Mouse (Mus musculus) adrenal gland, postnatal 36 days (tissue): Measurements from ENCODE around the gene Tox2. TPM values are rescaled to one million over a fixed set of nuclear protein-coding genes. Genes with fewer than 3 reads are reported as not detected.

Experiments
- DNase-seq, 2 experiments: peaks; one replicate each; pipeline ENCODE4 v3.0.0; 2021; ENCODE audit warnings: mixed read lengths in 1 of 2
- total RNA-seq, 2 experiments: library from RNA; stranded (reverse); gene quantifications; 2 replicates each; pipeline ENCODE4 v1.2.3; 2021

Tox2 gene
- total RNA-seq, 2 experiments from 2014 or later, result 1.6 to 12.0 TPM

DNA sequence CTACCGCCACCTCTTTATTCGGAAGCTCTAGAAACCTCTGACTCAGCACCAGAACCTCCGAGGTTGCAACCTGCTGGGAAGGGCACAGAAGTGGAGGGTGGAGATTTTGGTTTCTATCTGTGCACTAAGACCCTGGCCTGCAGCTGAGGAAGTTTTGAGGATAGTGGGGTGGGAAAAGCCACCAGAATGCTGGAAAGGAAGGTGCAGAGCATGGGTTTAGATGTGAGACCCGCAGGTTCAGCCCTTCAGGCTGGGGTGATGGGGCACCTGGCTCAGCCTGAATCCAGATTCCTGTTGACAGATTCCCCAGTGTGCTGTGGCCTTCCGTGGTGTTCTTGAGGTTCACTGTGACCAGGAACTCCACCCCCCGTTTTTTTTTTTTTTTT, 2.3 kb downstream of the Tox2 start:
- no peak for DNase-seq

DNA sequence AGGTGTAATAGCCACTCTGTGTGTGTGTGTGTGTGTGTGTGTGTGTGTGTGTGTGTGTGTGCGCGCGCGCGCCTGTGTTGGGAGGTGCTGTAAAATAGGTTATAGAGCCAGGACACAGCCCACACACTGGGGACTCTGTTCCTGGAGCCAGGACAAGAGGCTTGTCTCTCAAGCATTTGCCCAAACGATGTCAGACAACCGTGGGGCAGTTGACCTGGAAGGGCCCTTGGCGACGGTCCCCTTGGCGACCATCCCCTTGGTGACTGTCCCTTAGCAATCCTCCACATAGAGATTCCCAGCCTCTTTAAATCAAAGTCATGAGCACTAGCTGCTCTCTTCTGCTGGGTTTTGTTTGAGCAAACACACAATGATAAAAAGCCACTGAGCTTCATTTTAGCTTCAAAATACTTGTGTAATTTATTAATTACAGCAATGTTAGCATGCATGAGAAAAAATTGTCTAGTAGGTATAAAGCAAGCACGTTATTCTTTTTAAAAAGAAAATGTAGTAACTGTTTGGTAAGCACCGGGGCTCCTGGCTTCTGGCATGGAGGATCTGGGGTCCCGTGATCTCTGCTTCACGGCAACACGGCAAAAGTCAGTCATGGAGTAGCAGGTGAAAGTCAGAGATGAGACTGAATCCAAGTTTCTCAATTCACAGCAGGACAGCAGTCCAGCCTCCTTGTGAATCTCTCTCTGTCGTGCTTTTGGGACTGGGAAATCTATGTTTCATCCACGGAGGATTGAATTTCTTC, 3.0 kb downstream of the Tox2 start:
- DNase-seq, result no peak

DNA sequence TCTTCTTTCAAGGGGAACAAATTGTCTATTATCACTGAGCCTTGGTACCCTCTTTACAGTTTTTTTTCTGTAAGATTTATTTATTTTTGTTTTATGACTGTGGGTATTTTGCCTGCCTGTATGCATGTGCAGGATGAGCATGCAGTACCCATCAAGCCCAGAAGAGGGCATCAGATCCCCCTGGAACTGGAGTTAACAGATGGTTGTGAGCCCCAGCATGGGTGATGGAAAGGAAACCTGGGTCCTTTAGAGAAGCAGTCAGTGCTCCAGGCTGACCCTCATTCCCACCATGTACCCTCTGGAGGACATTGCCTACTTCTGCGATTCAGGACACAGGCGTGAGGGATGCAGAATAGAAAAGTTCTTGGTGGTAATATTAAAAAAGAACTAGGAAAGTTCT, 4.4 kb downstream of the Tox2 start:
- no peak for DNase-seq

DNA sequence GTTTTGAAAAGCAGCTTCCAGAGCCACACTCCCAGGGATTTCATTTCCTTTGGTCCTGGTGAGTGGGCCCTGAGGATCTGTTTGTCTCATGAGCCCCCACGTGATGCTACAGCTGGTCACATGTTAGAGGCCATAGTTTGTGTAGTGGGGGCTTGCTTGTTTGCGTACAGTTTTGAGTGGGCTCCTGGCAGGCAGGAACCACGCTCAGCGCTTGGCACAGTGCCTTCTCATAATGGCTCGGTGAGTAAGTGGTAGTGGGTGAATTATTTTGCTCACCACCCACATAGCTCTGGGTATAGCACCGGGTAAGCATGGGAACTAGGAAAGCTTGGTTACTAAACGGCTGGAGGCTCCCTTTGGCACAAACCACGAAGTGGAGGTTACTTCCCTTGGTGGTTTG, 6.2 kb downstream of the Tox2 start:
- DNase-seq, result no peak

DNA sequence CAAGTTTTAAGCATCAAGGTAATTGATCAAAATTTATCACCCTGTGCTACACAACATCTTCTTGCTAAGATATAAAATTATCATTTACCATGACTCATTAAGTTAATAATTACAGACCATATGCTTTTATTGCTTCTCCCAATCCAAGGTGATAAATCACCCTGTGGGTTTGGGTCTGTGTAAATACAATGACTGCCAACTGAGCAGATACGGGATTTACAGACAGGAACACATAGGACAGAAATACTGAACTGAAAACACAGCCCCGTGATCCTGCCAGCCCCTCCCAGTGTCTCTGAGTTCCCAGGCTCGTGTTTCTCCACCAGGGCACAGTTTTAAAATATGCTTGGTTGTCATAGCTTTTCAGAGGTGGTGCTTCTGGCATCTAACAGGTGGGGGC, 10.2 kb downstream of the Tox2 start:
- DNase-seq, result no peak

DNA sequence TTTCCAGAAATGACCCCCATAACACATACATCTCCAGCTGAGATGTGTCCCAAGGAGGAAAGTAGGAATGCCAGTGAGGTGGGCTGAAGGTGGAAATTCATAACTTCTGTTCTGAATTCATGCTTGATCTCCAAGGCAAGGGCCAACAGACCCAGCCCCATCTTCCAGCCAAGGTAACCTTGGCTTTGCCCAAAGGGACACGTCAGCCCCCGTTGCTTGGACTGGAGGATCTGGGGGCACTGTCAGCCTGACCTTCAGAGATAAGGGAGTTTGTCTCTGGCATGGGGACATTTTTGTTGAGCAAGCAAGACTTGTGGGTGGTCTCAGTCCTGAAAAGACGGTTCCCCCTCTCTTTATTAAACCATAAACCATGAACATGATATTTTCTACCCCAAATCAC, 15.2 kb downstream of the Tox2 start:
- DNase-seq, result peak in 1 of 2 experiments; percentile 51

DNA sequence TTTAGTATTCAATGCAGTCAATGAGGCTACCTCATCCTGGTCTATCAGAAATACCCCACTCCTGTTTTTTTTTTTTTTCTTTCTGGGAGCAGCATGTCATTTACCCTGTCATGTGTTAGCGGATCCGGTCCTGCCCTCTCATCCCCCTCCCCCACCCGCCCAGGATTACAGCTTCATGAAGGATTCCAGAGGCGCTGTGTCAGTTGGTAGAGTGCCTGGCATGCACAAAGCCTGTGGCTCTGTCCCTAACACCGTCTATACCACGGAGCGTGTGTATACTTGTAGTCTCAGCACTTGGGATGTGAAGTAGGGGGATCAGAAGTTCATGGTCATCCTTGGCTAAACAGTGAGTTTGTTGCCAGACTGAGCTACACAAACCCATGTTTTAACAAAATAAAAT, 15.6 kb downstream of the Tox2 start:
- DNase-seq, result peak in 1 of 2 experiments; percentile 23

DNA sequence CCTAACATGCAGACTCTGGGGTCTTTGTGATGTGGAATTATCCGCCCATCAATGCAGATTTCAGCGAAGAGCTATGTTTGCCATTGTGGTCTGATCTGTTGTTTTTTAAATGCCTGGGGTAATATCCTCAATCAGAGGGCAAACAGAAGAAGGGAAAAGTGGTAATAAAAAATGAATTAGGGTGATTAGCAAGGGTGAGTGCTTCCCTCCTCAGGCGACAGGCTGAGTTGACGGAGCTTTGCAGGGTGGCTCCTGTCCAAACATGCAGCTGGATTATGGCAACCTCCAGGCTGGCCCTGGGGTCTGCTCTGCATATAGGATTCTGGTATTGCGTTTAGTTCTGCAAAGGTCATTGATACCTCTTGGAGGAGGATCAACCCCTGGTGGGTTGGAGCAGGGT, 16.5 kb downstream of the Tox2 start:
- DNase-seq, result no peak

DNA sequence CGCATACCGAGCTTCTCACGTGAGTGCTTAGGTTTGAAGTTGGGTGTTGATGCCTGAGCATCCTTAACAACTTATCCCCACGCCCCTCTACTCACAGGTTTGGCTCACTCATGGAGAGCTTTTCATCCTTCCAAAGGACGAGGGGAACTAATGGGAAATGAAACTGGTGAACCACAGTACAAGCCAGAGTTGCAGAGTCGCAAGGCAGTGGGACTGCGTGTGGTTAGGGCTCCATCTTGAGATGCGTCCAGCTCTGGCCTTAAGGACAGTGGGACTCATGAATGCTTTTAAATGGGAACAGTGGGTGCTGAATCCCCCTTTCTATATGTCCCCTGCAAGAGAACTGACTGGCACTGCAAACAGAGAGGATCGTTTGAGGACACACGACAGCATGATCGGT, 17.8 kb downstream of the Tox2 start:
- no peak for DNase-seq

DNA sequence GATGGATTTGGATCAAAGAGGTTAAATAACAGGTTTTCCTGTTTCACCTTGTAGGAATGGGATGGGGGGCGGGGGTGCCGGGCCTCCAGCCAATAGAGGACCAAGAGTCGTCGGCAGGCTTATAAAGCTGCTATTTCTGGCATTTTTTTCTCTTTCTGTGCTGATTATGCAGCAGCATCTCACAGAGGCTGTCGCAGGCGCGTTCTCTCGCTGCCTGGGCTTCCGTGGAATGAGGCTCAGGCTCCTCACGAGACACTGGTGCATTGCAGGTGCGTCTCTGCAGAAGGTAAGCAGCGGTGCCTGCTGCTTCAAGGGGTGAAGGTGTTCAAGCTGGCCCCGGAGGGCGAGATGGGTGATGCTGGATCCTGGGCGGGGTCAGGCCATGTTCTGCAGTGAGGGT, 22.4 kb downstream of the Tox2 start:
- DNase-seq, result no peak

DNA sequence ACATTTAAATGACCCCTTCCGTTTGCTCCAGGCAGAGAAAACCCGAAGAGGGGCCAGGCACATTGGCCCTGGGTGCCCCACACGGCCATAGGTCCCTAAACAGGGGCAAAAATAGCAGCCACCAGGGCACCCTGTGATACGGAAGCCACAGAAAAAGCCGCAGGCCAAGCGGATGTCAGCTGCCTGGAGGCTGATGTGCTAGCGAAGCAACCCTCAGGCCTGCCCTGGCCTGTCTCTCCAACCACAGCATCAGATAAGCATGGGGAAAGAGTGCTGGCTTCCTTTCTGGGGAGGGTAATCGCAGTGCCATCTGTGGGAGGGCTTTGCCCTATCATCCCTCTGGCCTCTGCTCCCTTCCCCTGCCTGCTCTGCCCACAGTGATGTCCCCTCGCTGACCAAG, 26.1 kb downstream of the Tox2 start:
- no peak for DNase-seq

DNA sequence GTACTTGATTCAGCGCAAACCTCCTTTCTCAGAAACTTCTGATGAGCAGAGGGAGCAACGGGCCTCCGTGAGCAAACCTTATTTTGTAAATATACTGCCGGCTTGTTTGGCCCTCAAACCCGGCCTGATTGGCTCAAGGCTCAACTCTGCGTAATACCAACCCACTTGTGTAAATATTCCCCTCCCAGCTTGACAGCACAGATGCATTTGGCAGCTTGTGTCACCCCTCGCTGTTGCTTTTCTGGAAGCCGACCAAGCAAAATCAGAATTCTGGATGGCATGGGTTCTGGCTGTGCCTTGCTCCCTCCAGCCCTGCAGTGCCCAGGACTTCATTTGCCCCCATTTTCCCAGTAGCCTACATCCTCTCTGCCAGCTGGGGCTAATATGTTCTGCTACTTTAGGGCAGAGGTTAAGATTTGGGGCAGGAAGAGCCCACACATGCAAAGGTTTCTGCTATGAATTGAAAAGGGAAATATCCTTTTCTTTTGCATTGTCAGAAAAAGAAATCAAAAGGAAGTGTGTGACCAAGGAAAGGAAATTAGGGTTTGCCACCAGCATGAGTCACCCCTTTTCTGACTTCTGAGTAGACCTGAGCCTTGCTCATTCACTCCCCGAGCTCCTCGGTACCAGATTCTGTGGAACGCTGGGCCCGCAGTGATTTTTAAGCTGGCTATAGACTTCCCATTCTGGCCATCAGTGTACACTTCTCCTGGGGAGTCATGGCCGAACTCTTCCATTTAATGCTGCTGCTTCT, 29.0 kb downstream of the Tox2 start:
- no peak for DNase-seq

DNA sequence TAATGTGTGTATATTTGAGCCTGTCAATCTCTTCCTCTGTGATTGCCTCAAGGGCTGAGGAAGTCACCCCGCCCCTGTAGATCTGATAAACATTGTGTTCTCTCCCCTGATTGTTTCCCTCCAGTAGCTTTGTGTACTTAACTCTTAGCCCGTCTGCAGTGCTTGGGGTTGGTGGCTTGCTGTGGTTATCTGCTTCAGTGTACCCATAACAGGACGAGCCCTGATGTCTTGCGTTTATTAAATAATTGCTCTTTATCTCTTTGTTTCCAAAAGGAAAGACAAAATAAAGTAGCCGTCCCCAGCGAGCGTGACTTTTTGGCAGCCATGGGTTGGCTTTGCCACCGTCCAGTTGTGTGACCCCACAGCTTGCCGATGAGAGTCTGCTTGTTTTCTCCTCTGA, 30.7 kb downstream of the Tox2 start:
- no peak for DNase-seq

DNA sequence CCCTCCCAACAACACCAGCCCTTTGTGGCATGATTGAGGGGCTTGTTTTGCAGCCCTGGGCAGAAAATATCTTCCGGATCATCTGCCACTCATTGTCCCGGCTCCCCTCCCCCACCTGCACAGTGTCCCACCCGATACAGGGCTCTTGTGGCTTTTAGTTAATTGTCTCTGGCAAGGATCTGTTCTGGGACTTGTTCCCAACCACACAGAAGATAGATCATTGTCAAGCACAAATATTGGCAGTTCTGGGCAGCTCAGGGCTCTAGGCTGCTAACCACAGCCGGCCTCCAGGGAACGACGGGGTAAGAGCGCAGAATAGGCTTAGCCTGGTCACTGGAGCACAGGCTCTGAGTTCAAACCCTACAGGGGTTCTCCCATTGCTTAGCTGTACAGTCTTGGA, 33.1 kb downstream of the Tox2 start:
- DNase-seq, result peak; percentile 12 to 25

DNA sequence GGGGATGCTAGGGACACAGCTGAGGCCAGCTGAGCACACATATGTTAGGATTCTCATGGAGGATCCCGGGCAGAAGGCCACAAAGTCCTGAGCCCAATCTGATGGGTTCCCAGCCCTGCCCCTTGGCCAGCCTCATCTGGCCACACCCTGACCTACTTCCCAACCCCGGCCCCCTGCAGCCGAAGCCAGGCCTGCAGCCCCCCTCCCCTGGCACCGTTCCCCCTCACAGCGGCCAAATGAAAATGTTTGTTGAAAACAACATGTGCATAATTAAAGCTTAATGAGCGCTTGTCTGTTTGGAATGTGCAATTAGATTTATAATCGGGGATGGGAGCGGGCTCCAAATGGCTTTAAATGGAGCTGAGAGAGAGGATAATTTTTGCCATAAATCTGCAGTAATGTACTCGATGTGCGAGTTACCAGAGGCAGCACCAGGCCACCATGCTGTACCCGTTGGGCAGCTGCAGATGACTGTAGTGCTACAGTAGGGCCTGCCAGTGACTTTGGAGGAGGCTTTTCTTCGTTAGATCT, 35.1 kb downstream of the Tox2 start:
- no peak for DNase-seq

DNA sequence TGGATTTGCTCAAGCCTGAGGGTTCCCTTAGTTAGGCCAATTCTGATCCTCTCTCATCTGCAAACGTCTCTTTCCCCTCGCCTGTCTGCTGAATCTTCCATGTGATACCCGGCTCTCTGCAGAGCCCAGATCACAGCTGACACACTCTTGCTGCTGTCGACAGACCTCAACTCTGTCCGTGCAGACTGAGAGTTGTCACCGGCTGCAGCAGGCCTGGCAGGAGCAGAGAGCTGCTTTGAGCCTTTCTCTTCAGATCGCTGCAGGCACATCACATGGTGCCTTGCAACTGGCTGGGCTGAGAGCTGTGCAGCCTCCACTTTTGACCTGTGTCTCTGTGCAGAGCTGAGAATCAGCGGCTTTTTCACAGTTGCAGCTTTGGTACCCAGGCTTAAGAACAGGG, 37.0 kb downstream of the Tox2 start:
- no peak for DNase-seq

DNA sequence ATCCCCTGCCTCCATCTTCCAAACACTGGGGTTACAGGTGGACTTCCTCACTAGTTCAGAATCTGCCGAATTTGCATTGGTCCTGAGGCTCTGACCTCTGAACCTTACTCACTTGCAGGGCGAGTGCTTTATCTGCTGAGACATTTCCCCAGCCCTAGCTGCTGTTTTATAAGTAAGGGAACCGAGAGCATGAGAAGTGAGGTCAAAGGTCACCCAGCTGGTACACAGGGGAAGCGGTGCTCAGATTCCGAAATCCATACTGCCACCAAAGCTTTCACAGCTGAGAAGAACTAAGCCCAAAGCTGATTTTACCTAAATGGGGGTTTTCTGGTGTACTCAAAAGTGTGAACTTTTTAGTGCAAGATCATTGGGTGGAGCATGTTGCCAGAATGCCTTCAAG, 38.9 kb downstream of the Tox2 start:
- DNase-seq, result no peak

DNA sequence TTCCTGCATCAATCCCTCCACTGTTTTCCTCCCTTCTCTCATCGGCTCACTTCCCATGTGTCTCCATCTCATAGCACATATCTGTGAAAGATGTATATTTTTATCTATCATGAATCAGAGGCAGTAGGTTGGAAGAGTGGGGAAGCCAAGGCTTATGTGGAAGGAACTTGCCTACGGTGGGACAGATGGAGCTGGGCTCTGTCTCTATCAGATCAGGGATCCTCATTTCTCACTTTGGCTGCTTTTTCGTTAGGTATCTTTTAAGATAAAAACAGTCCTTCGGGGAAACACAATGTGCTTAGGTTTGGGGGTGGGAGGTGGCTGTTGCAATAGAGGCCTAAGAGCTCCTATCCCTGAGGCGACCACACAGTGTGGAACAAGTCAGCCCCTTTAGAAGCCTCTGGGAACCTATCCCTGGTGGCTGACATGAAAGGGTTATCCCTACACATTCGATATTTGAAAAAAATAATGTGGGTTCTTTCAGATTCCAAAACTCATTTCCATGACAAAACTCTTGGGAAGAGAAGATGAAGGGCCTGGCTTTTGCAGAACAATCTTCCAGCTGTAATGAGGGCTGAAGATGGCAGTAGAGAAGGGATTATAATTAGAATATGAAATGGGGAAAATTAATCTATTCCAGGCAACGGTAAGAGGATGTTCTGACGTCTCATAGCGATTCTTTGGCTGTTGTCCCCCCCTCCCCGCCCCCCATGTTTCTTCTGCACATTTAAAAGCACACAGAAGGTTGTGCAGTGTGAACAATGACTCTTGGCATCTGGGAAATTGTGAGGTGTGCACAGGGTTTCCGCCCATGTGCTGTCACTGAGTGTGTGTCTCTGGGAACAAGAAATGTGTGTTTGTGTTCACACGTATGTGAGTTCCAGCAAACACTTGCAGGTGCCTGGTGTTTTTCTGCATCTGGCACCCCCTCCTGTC, 41.3 kb downstream of the Tox2 start:
- no peak for DNase-seq

DNA sequence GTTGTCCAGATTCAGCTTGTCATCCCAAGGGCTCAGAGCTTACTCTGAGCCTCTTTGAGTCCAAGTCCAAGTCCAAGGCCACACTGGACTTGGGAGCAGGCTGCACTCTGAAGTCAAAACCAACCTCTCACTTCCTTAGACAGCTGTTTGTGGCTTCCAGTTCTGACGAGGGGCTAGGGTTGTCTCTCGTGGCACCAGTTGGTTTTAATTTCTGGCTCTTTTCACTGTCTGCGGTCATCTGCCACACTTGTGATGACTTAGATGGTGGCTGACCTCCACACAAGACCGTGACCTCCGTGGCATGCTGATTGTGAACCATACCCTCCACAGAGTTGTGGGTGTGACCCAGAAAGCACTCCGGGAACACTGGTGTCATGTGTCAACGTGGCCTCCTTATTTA, 46.0 kb downstream of the Tox2 start:
- DNase-seq, result no peak

DNA sequence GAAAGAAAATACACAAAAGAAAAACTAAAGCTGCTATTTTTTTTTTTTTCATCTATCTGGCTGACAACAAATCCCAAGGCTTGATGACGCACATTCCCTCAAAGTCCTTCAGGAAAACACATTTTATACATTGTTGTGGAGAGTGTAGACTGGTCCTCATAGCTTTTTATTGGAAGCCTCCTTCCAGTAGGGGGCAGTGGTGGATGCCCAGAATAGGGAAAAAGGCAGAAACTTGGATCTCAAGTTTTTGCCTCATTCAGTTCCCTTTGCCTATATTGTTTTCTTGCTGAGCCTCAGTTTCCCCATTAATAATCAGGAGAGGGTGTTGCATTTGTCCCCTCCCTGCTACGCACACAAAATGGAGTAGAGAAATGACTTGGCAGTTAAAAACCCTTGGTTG, 49.7 kb downstream of the Tox2 start:
- no peak for DNase-seq

DNA sequence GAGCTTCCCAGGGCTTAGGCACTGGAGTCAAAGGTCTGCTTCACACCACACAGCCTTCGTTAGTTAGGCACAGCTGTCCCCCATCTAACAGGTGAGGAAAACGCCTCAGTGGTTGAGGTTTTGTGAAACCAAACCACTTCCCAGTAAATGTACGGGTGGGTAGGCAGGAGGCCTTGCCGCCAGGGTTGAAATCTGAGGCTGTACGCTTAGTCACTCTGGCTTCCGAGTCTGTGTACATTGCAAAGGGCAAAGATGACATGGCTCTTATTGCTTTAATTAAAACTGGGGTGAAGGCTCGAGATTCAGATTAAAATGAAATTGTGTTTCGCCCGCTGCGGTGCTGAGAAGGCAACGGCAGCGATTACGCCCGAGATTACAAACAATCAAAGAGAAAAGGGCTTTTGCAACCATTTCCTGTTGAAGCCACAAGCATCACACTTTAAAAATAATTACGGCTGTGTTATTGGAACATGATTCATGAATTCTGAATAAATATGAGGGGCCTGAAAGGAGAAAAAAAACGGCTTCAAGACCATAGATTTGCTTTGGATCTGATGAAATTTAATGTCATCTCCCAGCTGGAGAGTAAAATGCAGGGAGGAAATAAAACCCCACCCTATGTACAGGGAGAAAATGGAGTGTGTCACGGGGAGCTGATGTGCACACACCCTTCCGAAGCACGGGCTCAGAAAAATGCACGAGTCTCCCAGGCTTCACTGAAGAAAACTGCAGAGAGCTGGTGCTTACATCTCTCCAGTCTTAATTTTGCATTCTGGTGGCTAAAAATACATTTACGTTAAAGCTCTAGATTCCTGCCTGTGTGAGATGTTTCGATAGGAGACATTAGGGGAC, 50.5 kb downstream of the Tox2 start:
- no peak for DNase-seq

DNA sequence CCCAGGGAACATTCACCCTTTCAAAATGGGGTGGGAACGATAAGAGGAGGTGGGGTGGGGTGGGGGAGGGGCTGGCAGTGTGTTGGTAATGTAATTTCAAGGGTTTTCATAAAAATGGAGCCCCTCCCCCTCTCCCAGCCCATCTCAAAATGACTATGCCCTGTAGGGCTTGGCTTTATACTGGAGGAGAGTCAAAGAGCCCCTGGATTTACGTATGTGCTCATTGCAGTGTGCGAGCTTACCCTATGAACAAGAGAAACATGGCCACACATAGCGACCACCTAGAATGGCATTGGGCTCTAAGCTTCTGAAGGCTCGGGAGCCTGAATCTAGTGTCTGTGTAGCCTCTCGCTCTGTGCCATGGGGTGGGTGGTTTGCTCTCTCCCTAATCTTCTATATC, 51.3 kb downstream of the Tox2 start:
- no peak for DNase-seq
